In the genomic region with DNA sequence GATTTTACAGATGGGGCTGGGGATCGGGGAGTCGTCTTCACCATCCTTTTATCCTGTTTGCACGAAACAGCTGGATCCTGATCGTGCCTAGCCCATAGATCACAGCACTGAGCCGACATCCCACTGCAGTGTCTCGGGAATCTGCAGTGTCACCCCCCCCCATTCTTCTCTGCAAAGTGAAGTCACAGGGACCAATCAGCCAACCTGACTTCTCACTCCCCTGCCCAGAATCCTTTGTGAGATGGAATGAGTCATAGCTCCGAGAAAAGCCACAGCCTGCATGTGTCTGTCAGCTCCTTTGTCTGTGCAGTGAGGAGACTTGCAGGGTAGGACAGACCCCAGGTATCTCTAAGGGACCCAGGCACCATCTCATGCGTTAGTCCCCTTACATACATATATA, we compare ENCODE assay signal across 8 mouse cellular contexts.
DNase-seq lines count a peak whose midpoint lies in the region; ATAC-seq lines count a peak whose summit lies in the region.
"Had no signal": no experiment of that assay in that cellular context is flagged by ENCODE, and none has a peak within 500 bp of the region (broad histone marks: within the 10 kb centered on the region; RNA-seq: fewer than 3 reads in every experiment).

No protein-coding gene starts in this region.

- H3K9ac ChIP-seq in lung, embryonic 16.5 days (ENCODE audit: low read length): no peak overlapping the region
- H3K9ac ChIP-seq in embryonic facial prominence, embryonic 12.5 days: no peak overlapping the region
- H3K9ac ChIP-seq: limb, embryonic 13.5 days had no signal

- H3K36me3 ChIP-seq in lung, embryonic 16.5 days (ENCODE audit: control insufficient read depth, insufficient read depth, low read length): no peaks in the 10 kb centered on the region
- no peaks in the 10 kb centered on the region for H3K36me3 ChIP-seq in embryonic facial prominence, embryonic 12.5 days
- H3K36me3 ChIP-seq: limb, embryonic 13.5 days had no signal

- no peak for DNase-seq in lung, postnatal 14 days
- DNase-seq in heart, postnatal 4 days: peak; percentile 45
- peak; percentile 49 for DNase-seq in retina, embryonic 14.5 days (ENCODE audit: low spot score)
- DNase-seq in thymus, adult 18-20 months: no peak
- no peak for DNase-seq in spleen, postnatal 36 days (ENCODE audit: low spot score in 2 of 2)

- no peak overlapping the region for H3K27ac ChIP-seq in lung, embryonic 16.5 days (ENCODE audit: low read length)
- H3K27ac ChIP-seq in embryonic facial prominence, embryonic 12.5 days: no peak overlapping the region
- H3K27ac ChIP-seq: limb, embryonic 13.5 days had no signal

- ATAC-seq in lung, embryonic 16.5 days (ENCODE audit: low read depth): peak; percentile 28; the same call in 1 of the 2 replicates
- ATAC-seq in embryonic facial prominence, embryonic 12.5 days (ENCODE audit: insufficient number of reproducible peaks, insufficient read depth, low FRiP score, low TSS enrichment): 0 out of 2 replicates have a peak, but pooled peaks have one; percentile 47

- H3K9me3 ChIP-seq in lung, embryonic 16.5 days (ENCODE audit: control insufficient read depth, low read length): no peaks in the 10 kb centered on the region
- H3K9me3 ChIP-seq in embryonic facial prominence, embryonic 12.5 days: no peaks in the 10 kb centered on the region
- H3K9me3 ChIP-seq: limb, embryonic 13.5 days had no signal

- no peak overlapping the region for H3K4me3 ChIP-seq in lung, embryonic 16.5 days (ENCODE audit: low read length)
- no peak overlapping the region for H3K4me3 ChIP-seq in embryonic facial prominence, embryonic 12.5 days
- H3K4me3 ChIP-seq: limb, embryonic 13.5 days had no signal

- H3K4me1 ChIP-seq in lung, embryonic 16.5 days (replicated peaks; ENCODE audit: control insufficient read depth, insufficient read depth, low read length): 0 out of 2 replicates have a peak, but pooled peaks cover 2% of the 10 kb centered on the region
- peaks cover 10% of the 10 kb centered on the region; the same call in 1 of the 2 replicates for H3K4me1 ChIP-seq in embryonic facial prominence, embryonic 12.5 days

- WGBS in lung, embryonic 16.5 days: 38% methylated on average over 8 of the region's 8 CpGs
- WGBS in embryonic facial prominence, embryonic 12.5 days: 50% methylated on average over 8 of the region's 8 CpGs

- H3K27me3 ChIP-seq in lung, embryonic 16.5 days (ENCODE audit: control insufficient read depth, insufficient read depth, low read depth, low read length): no peaks in the 10 kb centered on the region
- H3K27me3 ChIP-seq in embryonic facial prominence, embryonic 12.5 days: no peaks in the 10 kb centered on the region
- H3K27me3 ChIP-seq: limb, embryonic 13.5 days had no signal

- H3K4me2 ChIP-seq in lung, embryonic 16.5 days (ENCODE audit: low read depth, low read length): no peak overlapping the region
- H3K4me2 ChIP-seq in embryonic facial prominence, embryonic 12.5 days (replicated peaks): no peak overlapping the region
- H3K4me2 ChIP-seq: limb, embryonic 13.5 days had no signal

Comparison
In these comparisons a context has a peak if more than half of its experiments do, and no peak if none do; other contexts are left out.
1. DNase-seq: peak in heart, postnatal 4 days (single experiment) and retina, embryonic 14.5 days (single experiment); none in lung, postnatal 14 days (single experiment), thymus, adult 18-20 months (0 of 2) and spleen, postnatal 36 days (0 of 2).